Mouse (Mus musculus): ENCODE data around the gene Slc25a21. TPM values are rescaled to one million over a fixed set of nuclear protein-coding genes. Genes with fewer than 3 reads are reported as not detected.
A peak's percentile ranks its signal among the peaks of the same experiment; 100 is the strongest.

The Slc25a21 gene
- total and polyA plus RNA-seq, 2 experiments = 3.6 to 13.9 TPM

DNA sequence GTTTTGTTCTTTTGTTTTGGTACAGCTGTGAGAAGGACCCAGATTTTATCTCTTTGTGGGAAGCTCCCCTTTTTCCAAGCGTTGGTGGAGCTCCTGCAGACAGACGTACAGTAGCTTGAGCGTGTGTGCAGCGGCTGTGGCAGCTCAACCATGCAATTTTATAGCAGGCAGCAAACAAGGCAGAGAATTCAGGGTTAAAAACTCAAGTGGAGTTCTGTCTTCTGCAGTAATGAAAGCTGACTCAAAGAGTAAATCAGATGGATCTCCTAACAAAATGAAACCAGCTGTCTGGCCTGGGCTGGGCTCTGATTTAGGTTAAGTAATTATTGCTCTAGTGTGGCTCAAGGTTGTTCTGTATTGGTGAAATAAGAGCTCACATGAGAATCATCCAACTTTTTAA lies 120.7 kb downstream of the Slc25a21 start:
- Histone ChIP-seq H3K27ac (replicated peaks; ENCODE audit: insufficient read depth, low read depth, low read length) (no peak overlapping the region), H3K36me3 (ENCODE audit: control insufficient read depth, insufficient read depth, low read length) (no peaks in the 10 kb centered on the region), H3K9ac (ENCODE audit: low read depth, low read length) (no peak overlapping the region), H3K4me1 (ENCODE audit: control insufficient read depth, insufficient read depth, low read length) (no peaks in the 10 kb centered on the region), H3K27me3 (ENCODE audit: control insufficient read depth, insufficient read depth, low read length) (no peaks in the 10 kb centered on the region), H3K4me3 (ENCODE audit: insufficient read depth, low read depth, low read length) (no peak overlapping the region), H3K79me2 (ENCODE audit: control insufficient read depth, insufficient read depth, low read length) (no peaks in the 10 kb centered on the region; the same call in 1 of the 2 replicates)
- DNase-seq (ENCODE audit: extremely low read depth, low read depth, low spot score) = no peak
- no peak for TF ChIP-seq CTCF (IDR thresholded peaks at IDR 0.05; ENCODE audit: low read depth, low read length)
- no peak for TF ChIP-seq POLR2A (IDR thresholded peaks at IDR 0.05; ENCODE audit: extremely low read depth, insufficient read depth, low read length)
- WGBS = 94% methylated on average over 4 of the region's 4 CpGs

DNA sequence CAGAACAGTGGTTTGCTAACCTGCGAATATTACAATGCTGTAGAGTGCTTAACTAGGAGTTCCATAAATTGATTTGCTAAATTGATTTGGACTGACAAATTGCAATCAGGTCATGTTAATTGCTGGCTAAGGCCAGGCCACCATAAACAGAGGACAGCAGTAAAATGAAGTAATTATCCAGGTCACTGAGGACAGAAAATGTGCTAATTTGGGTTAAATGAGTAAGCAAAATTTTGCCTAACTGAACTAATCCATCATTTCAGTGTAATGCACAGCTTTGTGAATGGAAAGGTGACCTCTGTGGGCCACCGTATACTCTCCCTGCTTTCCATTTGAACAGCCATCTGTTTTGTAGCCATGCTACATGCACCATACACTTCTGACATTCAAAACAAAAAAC lies 124.7 kb downstream of the Slc25a21 start:
- WGBS = 69% methylated on average over 2 of the region's 2 CpGs
- TF ChIP-seq POLR2A (IDR thresholded peaks at IDR 0.05; ENCODE audit: extremely low read depth, insufficient read depth, low read length) (no peak), CTCF (IDR thresholded peaks at IDR 0.05; ENCODE audit: low read depth, low read length) (no peak)

DNA sequence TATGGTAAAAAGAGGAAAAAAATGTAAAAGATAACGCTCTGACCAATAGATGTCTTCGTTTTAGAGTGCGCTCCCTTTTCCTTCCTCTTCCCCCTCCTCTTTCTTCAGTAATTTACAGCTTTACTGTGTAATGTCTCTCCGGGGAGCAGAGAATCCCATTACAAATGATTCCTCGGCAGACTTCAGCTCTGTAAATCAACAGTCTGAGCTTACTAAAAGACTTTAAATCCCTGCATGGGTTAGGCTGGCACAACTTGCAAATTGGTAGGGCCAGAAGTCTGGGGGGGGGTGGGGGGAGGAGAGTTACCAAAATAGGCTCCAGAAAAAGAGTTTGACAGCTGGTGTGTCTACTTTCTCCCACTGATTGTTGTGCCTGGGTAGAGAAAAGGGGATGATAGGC lies 128.7 kb downstream of the Slc25a21 start:
- no peaks in the 10 kb centered on the region for H3K27me3 ChIP-seq (ENCODE audit: control insufficient read depth, insufficient read depth, low read length)
- no peak overlapping the region for H3K27ac ChIP-seq (replicated peaks; ENCODE audit: insufficient read depth, low read depth, low read length)
- TF ChIP-seq CTCF (IDR thresholded peaks at IDR 0.05; ENCODE audit: low read depth, low read length) = no peak
- no peak for TF ChIP-seq POLR2A (IDR thresholded peaks at IDR 0.05; ENCODE audit: extremely low read depth, insufficient read depth, low read length)
- no peaks in the 10 kb centered on the region for H3K36me3 ChIP-seq (ENCODE audit: control insufficient read depth, insufficient read depth, low read length)
- 71% methylated on average over 5 of the region's 5 CpGs for WGBS
- DNase-seq (ENCODE audit: extremely low read depth, low read depth, low spot score) = no peak
- H3K9ac ChIP-seq (ENCODE audit: low read depth, low read length) = no peak overlapping the region
- H3K4me1 ChIP-seq (ENCODE audit: control insufficient read depth, insufficient read depth, low read length) = no peaks in the 10 kb centered on the region
- no peaks in the 10 kb centered on the region; the same call in 1 of the 2 replicates for H3K79me2 ChIP-seq (ENCODE audit: control insufficient read depth, insufficient read depth, low read length)
- no peak overlapping the region for H3K4me3 ChIP-seq (ENCODE audit: insufficient read depth, low read depth, low read length)

More for the DNA sequence above, 124.7 kb downstream of the Slc25a21 start:
- Histone ChIP-seq H3K27ac (replicated peaks; ENCODE audit: insufficient read depth, low read depth, low read length) (no peak overlapping the region), H3K27me3 (ENCODE audit: control insufficient read depth, insufficient read depth, low read length) (no peaks in the 10 kb centered on the region), H3K79me2 (ENCODE audit: control insufficient read depth, insufficient read depth, low read length) (no peaks in the 10 kb centered on the region; the same call in 1 of the 2 replicates), H3K4me1 (ENCODE audit: control insufficient read depth, insufficient read depth, low read length) (no peaks in the 10 kb centered on the region), H3K36me3 (ENCODE audit: control insufficient read depth, insufficient read depth, low read length) (no peaks in the 10 kb centered on the region), H3K4me3 (ENCODE audit: insufficient read depth, low read depth, low read length) (no peak overlapping the region), H3K9ac (ENCODE audit: low read depth, low read length) (no peak overlapping the region)
- DNase-seq (ENCODE audit: extremely low read depth, low read depth, low spot score) = peak; percentile 14

DNA sequence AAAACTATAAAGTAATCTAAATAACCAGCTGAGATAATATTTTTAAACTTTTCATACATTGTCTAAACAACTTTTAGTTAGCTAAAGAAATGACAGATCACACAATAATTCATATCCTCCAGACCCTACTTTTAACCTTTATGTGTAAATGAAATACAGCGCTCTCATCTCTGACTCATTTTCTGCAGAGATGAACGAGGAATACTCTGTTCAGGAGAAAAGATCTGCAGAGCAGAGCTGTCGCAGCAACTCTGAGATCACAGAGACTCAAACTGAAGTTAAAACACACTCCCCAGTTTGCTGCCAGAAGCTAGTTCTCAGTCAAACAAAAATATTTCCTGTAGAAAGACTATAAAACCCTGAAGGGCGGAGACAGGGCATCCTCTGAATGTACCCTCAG lies 177.5 kb downstream of the Slc25a21 start:
- Histone ChIP-seq H3K4me3 (ENCODE audit: insufficient read depth, low read depth, low read length) (no peak overlapping the region), H3K4me1 (ENCODE audit: control insufficient read depth, insufficient read depth, low read length) (no peaks in the 10 kb centered on the region), H3K9ac (ENCODE audit: low read depth, low read length) (no peak overlapping the region), H3K79me2 (ENCODE audit: control insufficient read depth, insufficient read depth, low read length) (no peaks in the 10 kb centered on the region), H3K27me3 (ENCODE audit: control insufficient read depth, insufficient read depth, low read length) (no peaks in the 10 kb centered on the region), H3K27ac (replicated peaks; ENCODE audit: insufficient read depth, low read depth, low read length) (no peak overlapping the region), H3K36me3 (ENCODE audit: control insufficient read depth, insufficient read depth, low read length) (no peaks in the 10 kb centered on the region)
- no peak for DNase-seq (ENCODE audit: extremely low read depth, low read depth, low spot score)
- TF ChIP-seq POLR2A (IDR thresholded peaks at IDR 0.05; ENCODE audit: extremely low read depth, insufficient read depth, low read length) = no peak
- TF ChIP-seq CTCF (IDR thresholded peaks at IDR 0.05; ENCODE audit: low read depth, low read length) = no peak
- 84% methylated on average over 4 of the region's 4 CpGs for WGBS

DNA sequence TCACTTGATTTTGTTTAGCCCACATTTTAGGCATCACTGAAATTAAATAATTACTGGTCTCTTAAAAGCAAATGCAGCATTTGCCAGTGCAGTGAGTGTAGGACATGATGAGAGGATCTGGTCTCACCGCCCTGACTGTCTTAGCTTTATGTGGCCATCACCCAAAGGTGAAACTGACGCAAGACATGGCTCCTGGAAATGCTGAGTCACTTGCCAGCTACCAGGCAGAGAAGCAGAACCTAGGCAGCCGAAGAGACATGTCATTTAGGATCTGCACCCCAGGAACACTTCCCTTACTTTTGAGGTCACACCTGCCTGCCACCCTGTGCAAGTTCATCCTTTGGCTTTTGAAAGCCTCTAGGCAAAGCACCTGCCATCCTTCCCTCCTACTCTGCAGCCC lies 180.4 kb downstream of the Slc25a21 start:
- H3K79me2 ChIP-seq (ENCODE audit: control insufficient read depth, insufficient read depth, low read length) = no peaks in the 10 kb centered on the region
- H3K4me3 ChIP-seq (ENCODE audit: insufficient read depth, low read depth, low read length) = no peak overlapping the region
- H3K27me3 ChIP-seq (ENCODE audit: control insufficient read depth, insufficient read depth, low read length) = no peaks in the 10 kb centered on the region
- TF ChIP-seq POLR2A (IDR thresholded peaks at IDR 0.05; ENCODE audit: extremely low read depth, insufficient read depth, low read length) (no peak), CTCF (IDR thresholded peaks at IDR 0.05; ENCODE audit: low read depth, low read length) (no peak)
- H3K36me3 ChIP-seq (ENCODE audit: control insufficient read depth, insufficient read depth, low read length) = no peaks in the 10 kb centered on the region
- no peak overlapping the region for H3K9ac ChIP-seq (ENCODE audit: low read depth, low read length)
- no peak overlapping the region for H3K27ac ChIP-seq (replicated peaks; ENCODE audit: insufficient read depth, low read depth, low read length)
- WGBS = 56% methylated on average over 3 of the region's 3 CpGs
- H3K4me1 ChIP-seq (ENCODE audit: control insufficient read depth, insufficient read depth, low read length) = no peaks in the 10 kb centered on the region
- peak; percentile 53 for DNase-seq (ENCODE audit: extremely low read depth, low read depth, low spot score)

DNA sequence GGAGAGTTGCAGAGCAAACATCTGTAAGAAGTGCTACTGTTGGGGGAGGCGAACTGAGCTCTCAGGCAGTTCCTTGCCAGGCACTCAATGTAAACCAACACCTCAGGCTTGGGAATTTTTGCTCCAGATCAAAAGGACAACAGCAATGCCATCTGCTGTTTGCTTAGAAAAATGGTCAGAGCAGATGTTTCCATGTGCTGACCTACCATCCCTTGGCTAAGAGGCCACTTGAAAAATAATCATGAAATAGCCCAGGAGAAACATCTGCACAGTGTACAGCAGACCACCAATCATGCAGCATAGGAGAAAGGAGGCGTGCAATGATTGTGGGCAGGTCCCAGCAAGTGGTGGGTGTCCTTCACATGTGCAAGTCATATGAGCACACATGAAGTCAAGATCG lies 180.9 kb downstream of the Slc25a21 start:
- TF ChIP-seq POLR2A (IDR thresholded peaks at IDR 0.05; ENCODE audit: extremely low read depth, insufficient read depth, low read length) (no peak), CTCF (IDR thresholded peaks at IDR 0.05; ENCODE audit: low read depth, low read length) (no peak)
- H3K9ac ChIP-seq (ENCODE audit: low read depth, low read length) = no peak overlapping the region
- no peaks in the 10 kb centered on the region for H3K4me1 ChIP-seq (ENCODE audit: control insufficient read depth, insufficient read depth, low read length)
- no peak for DNase-seq (ENCODE audit: extremely low read depth, low read depth, low spot score)
- no peak overlapping the region for H3K27ac ChIP-seq (replicated peaks; ENCODE audit: insufficient read depth, low read depth, low read length)
- no peaks in the 10 kb centered on the region for H3K79me2 ChIP-seq (ENCODE audit: control insufficient read depth, insufficient read depth, low read length)
- WGBS = 89% methylated on average over 3 of the region's 3 CpGs
- no peak overlapping the region for H3K4me3 ChIP-seq (ENCODE audit: insufficient read depth, low read depth, low read length)
- no peaks in the 10 kb centered on the region for H3K27me3 ChIP-seq (ENCODE audit: control insufficient read depth, insufficient read depth, low read length)
- no peaks in the 10 kb centered on the region for H3K36me3 ChIP-seq (ENCODE audit: control insufficient read depth, insufficient read depth, low read length)
